ENCODE assay signal across 12 mouse cellular contexts in the genomic region with DNA sequence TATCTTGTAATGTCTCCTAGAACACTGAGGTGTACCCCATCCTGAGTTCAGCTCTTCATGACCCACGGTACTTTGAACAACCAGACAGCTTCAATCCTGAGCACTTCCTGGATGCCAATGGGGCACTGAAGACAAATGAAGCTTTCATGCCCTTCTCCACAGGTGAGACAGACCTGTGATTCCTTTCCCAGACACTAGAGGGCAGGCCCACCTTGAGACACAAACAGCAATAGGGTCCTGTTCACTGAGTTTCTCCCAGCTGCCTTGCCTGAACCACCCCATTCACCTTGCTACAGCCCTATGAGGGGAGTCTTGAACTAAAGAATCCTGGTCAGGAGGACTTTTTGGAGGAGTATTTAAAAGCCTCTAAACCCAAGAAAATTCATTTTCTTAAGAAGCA. TPM values are rescaled to one million over a fixed set of nuclear protein-coding genes. Genes with fewer than 3 reads are reported as not detected.
DNase-seq lines count a peak whose midpoint lies in the region; ATAC-seq and TF ChIP-seq lines count a peak whose summit lies in the region.
"Had no signal": no experiment of that assay in that cellular context is flagged by ENCODE, and none has a peak within 500 bp of the region (broad histone marks: within the 10 kb centered on the region; RNA-seq: fewer than 3 reads in every experiment).

No protein-coding gene starts in this region.

- peak; percentile 59; the same call in 1 of the 2 replicates for TF ChIP-seq CTCF in liver, adult 2 months (IDR thresholded peaks at IDR 0.05; ENCODE audit: low read depth, low read length)

- 74% methylated on average over 1 of the region's 1 CpGs for WGBS in liver, adult 2 months
- WGBS in liver, embryonic 11.5 days = 64% methylated on average over 1 of the region's 1 CpGs

- no peaks in the 10 kb centered on the region for H3K79me2 ChIP-seq in liver, adult 2 months (ENCODE audit: control insufficient read depth, insufficient read depth, low read length)

- peak; percentile 1 for DNase-seq in cerebellum, adult 8-10 months
- no peak for DNase-seq in cerebellum, adult 11-12 months
- DNase-seq in liver, adult 2 months (ENCODE audit: extremely low read depth, low read depth, low spot score) = peak; percentile 28
- no peak for DNase-seq in liver, embryonic 11.5 days (ENCODE audit: low spot score)
- DNase-seq in adrenal gland, postnatal 36 days = peak; percentile 20 to 24
- DNase-seq in lung, postnatal 14 days = peak; percentile 35
- no peak for DNase-seq in natural killer cell, adult 2 months (ENCODE audit: low spot score in 2 of 2)
- DNase-seq: gastrocnemius, postnatal 25 days had no signal

- no peak for TF ChIP-seq POLR2A in liver, adult 2 months (IDR thresholded peaks at IDR 0.05; ENCODE audit: extremely low read depth, insufficient read depth, low read length)

- ATAC-seq in liver, embryonic 11.5 days (replicated peaks; ENCODE audit: low FRiP score) = no peak
- no peak for ATAC-seq in erythroid progenitor cell, adult 5-6 weeks (replicated peaks; ENCODE audit: low FRiP score, poor library complexity, severe bottlenecking)

- H3K27ac ChIP-seq in liver, adult 2 months (replicated peaks; ENCODE audit: insufficient read depth, low read depth, low read length) = no peak overlapping the region
- H3K27ac ChIP-seq in liver, embryonic 11.5 days (ENCODE audit: low read depth, low read length) = no peak overlapping the region
- H3K27ac ChIP-seq: hindbrain, embryonic 13.5 days had no signal

- H3K4me2 ChIP-seq in liver, embryonic 11.5 days = no peak overlapping the region
- H3K4me2 ChIP-seq: hindbrain, embryonic 13.5 days had no signal

- no peaks in the 10 kb centered on the region; the same call in 1 of the 2 replicates for H3K9me3 ChIP-seq in liver, embryonic 11.5 days (ENCODE audit: control insufficient read depth, low read length)
- H3K9me3 ChIP-seq: hindbrain, embryonic 13.5 days had no signal

- H3K27me3 ChIP-seq in liver, adult 2 months (ENCODE audit: control insufficient read depth, insufficient read depth, low read length) = peaks cover 3% of the 10 kb centered on the region; the same call in 1 of the 2 replicates
- H3K27me3 ChIP-seq in liver, embryonic 11.5 days (replicated peaks; ENCODE audit: control insufficient read depth, insufficient read depth, low read length) = no peaks in the 10 kb centered on the region
- H3K27me3 ChIP-seq: hindbrain, embryonic 13.5 days had no signal

- H3K9ac ChIP-seq in liver, adult 2 months (ENCODE audit: low read depth, low read length) = no peak overlapping the region
- H3K9ac ChIP-seq in liver, embryonic 11.5 days (ENCODE audit: low read depth, low read length) = no peak overlapping the region
- H3K9ac ChIP-seq: hindbrain, embryonic 13.5 days had no signal

- no peak overlapping the region for H3K4me3 ChIP-seq in liver, adult 2 months (ENCODE audit: insufficient read depth, low read depth, low read length)
- no peak overlapping the region for H3K4me3 ChIP-seq in liver, embryonic 11.5 days (ENCODE audit: low read depth, low read length)
- H3K4me3 ChIP-seq: hindbrain, embryonic 13.5 days had no signal

- H3K36me3 ChIP-seq in liver, adult 2 months (ENCODE audit: control insufficient read depth, insufficient read depth, low read length) = no peaks in the 10 kb centered on the region
- H3K36me3 ChIP-seq in liver, embryonic 11.5 days (ENCODE audit: control insufficient read depth, insufficient read depth, low read length) = no peaks in the 10 kb centered on the region
- H3K36me3 ChIP-seq: hindbrain, embryonic 13.5 days had no signal

- H3K4me1 ChIP-seq in liver, adult 2 months (ENCODE audit: control insufficient read depth, insufficient read depth, low read length) = no peaks in the 10 kb centered on the region
- H3K4me1 ChIP-seq in liver, embryonic 11.5 days (replicated peaks; ENCODE audit: control insufficient read depth, insufficient read depth, low read length) = no peaks in the 10 kb centered on the region
- H3K4me1 ChIP-seq: hindbrain, embryonic 13.5 days had no signal

RNA-seq across cellular contexts. Expression of gene Cyp2b19, which starts 10.1 kb away (rescaled TPM):
- total RNA-seq in liver, adult 2 months (2014; rRNA removed) = not detected in 2 replicates
- not detected in 2 replicates for polyA plus RNA-seq in liver, adult 2 months (2012; rRNA removed)
- not detected in 2 replicates for polyA plus RNA-seq in liver, embryonic 11.5 days (2014; fragmentation: Nextera tagmentation; extraction: Ambion mirVana)
- total RNA-seq in adrenal gland, postnatal 36 days (2021) = not detected
- total RNA-seq in erythroid progenitor cell, adult 5-6 weeks (2015; ENCODE audit: low replicate concordance) = not detected in 2 replicates
- not detected in 2 replicates for total RNA-seq in erythroid progenitor cell, adult 5-6 weeks (2017; ENCODE audit: low replicate concordance)
- total RNA-seq: gastrocnemius, postnatal 25 days; left cerebral cortex, postnatal 14 days had no signal

RNA-seq across cellular contexts. Expression of gene Cyp2g1, which starts 41.6 kb away (rescaled TPM):
- 10.7 and 14.6 TPM in 2 replicates for total RNA-seq in liver, adult 2 months (2014; rRNA removed)
- polyA plus RNA-seq in liver, adult 2 months (2012; rRNA removed) = 7.6 and 8.5 TPM in 2 replicates
- not detected in 2 replicates for polyA plus RNA-seq in liver, embryonic 11.5 days (2014; fragmentation: Nextera tagmentation; extraction: Ambion mirVana)
- total RNA-seq in adrenal gland, postnatal 36 days (2021) = not detected
- total RNA-seq in erythroid progenitor cell, adult 5-6 weeks (2015; ENCODE audit: low replicate concordance) = not detected in 2 replicates
- total RNA-seq in erythroid progenitor cell, adult 5-6 weeks (2017; ENCODE audit: low replicate concordance) = not detected in 2 replicates
- total RNA-seq: gastrocnemius, postnatal 25 days; left cerebral cortex, postnatal 14 days had no signal
- polyA plus RNA-seq: hindbrain, embryonic 13.5 days; stomach, embryonic 16.5 days had no signal

Comparison
In these comparisons a context has a peak if more than half of its experiments do, and no peak if none do; other contexts are left out.
1. DNase-seq: peak in cerebellum, adult 8-10 months (single experiment), liver, adult 2 months (single experiment), adrenal gland, postnatal 36 days (2 of 2) and lung, postnatal 14 days (single experiment); none in cerebellum, adult 11-12 months (single experiment), liver, embryonic 11.5 days (single experiment) and natural killer cell, adult 2 months (0 of 2).
2. RNA of gene Cyp2g1, which starts 41.6 kb away (total RNA-seq): 10.7 to 14.6 TPM in liver, adult 2 months; not detected in adrenal gland, postnatal 36 days and not detected in erythroid progenitor cell, adult 5-6 weeks; every median in the first group is over 10 times any median in the second.